Mouse (Mus musculus) stomach, postnatal 0 days (tissue): ENCODE results near the gene Mia2.

Experiments used
- CTCF ChIP-seq: IDR thresholded peaks from 2 replicates; pipeline ENCODE4 v1.5.1; 2016; ENCODE audit warnings: antibody characterized with exemption, low read depth, mild to moderate bottlenecking, moderate library complexity
- EP300 ChIP-seq: optimal IDR thresholded peaks from 2 replicates; pipeline ENCODE3; 2016; ENCODE audit warnings: antibody characterized with exemption

GRCm38 (mm10) chr12:59219325-59220225 lies 124.0 kb downstream of the Mia2 start, which contains the start of gene Fbxo33:
- peak; percentile 90 for TF ChIP-seq CTCF
- no peak for TF ChIP-seq EP300
